Mouse (Mus musculus) heart, postnatal 10 days (tissue): ENCODE data around the gene Narfl. TPM values are rescaled to one million over a fixed set of nuclear protein-coding genes. Genes with fewer than 3 reads are reported as not detected.
"Not testable (repeated sequence)": the region's sequence is repeated elsewhere in the genome, so short reads cannot be mapped to it uniquely, and the experiment has no call there.

Source experiments
- DNase-seq, 2 experiments: peaks; one replicate each; pipeline ENCODE4 v3.0.0; 2021
- intact Hi-C: fragments of 180-260 bp; cut with DNase I; formaldehyde crosslinking; loops from one replicate; pipeline ENCODE4 v1.15.1; 2025
- total RNA-seq, 2 experiments: library from RNA; stranded (reverse); gene quantifications; 2 replicates each; pipeline ENCODE4 v1.2.3; 2021

The Narfl gene
- total RNA-seq, 2 experiments from 2014 or later = 43.2 to 49.3 TPM

DNA sequence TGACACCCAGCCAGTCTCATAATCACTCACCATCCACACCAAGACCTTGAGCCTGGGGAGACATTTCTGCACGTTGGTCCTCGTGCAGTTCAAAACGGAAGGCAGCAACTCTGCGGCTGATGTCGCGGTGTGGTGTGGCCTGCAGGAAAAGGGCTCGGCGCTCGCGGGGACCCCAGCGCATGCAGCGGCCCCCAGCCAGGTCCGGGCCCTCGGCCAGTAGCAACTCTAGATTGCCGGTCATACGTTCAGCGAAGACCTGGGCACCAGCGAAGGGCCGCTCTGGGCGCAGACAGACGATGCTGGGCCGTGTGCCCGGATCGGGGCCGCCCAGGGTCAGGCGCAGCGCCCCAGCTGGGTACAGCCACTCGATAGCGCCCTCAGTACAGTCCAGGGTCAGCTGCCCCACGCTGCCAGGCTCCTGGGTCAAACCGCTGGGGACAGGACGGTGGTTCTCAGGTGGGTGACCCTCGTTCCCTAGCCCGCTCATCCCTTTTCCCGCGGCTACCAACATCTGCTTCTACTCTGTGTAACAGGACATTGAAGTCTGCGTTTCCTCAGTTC, 22.7 kb downstream of the Narfl start:
- peak; percentile 69 to 77 for DNase-seq
- intact Hi-C loops = no loop called here

DNA sequence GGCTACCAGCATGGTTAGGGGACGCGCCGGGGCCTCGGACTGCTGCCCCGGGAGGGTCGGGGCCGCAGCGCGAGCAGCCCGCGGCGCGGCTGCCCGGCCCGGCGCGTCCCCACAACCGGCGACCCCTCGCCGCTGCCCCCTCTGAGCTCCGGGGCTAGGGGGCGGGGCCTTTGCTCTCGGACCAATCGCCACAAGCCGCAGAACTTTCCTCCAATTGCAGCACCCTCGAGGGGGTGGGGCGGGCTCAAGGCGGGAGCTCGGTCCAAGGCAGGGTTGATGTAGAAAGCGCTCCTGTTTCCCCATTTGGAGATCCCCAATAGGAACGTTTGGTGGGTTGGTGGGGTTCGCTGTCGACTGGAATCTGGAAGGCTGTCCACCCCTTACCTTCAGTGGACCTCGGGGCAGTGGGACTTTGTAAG, 23.4 kb downstream of the Narfl start, which contains the start of gene Metrn:
Gene Metrn, minus strand, starts transcription at position 186 of the 419 bp plus-strand sequence.
- peak; percentile 92 to 93 for DNase-seq
- intact Hi-C loops = no loop called here

DNA sequence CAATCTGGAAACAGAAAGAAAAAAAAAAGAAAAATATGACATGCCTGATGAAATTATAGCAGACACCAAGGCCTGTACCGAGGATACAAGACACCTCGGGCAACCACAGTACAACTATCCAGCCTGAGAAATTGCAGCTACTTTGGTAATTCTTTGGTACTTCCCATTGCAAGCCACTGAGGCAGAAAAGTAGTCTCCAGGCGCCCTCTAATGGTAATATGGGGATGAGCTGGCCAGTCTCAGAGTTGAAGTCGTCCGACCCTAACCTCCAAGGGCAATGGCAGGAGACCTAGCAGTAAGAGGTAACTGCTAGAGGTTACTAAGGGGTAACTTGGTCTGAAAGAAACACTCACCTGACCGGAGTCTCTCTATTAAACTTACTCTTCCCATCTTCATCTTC, 27.5 kb downstream of the Narfl start:
- DNase-seq = peak; percentile 77 to 83
- intact Hi-C loops = loop anchor here (1.0 to 10.0 kb wide), 3 partner anchors 28 to 206 kb away; partner anchors contain the start of gene Narfl

DNA sequence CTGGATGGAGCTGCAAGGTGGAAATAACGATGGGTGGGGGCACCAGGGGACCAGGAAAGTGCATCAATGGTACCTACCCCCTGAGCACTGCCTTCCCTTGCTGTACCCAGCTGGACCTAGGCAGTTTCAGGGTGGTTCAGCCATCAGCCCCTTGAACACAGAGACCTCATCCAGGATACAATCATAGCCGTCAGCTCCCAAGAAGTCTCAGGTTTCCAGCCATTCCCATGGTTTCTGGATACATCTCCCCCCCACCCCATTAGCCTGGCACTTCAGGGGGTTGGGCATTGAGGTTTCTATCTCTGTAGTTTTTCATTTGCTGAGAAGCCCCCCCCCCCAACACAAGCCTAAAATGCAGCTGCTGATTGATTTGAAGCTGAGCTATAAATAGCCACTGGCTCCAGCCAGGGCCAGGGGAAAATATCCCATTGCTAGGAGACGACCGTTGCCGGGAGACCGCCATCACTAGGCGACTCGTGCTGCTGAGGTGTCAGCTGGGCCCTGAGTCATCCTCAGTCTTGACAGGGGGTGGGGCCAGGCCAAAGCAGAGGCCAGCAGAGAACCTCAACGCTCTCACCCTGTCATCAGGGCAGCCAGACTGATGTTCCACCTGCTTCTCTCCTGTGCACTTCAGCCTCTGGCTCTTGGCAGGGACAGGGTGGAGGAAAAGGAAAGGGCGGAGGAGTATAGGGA, 29.4 kb downstream of the Narfl start:
- DNase-seq = peak; percentile 85 to 86
- intact Hi-C loops = loop anchor here (10.0 kb wide), 1 partner anchor 208 kb away; no protein-coding TSS in a partner anchor

DNA sequence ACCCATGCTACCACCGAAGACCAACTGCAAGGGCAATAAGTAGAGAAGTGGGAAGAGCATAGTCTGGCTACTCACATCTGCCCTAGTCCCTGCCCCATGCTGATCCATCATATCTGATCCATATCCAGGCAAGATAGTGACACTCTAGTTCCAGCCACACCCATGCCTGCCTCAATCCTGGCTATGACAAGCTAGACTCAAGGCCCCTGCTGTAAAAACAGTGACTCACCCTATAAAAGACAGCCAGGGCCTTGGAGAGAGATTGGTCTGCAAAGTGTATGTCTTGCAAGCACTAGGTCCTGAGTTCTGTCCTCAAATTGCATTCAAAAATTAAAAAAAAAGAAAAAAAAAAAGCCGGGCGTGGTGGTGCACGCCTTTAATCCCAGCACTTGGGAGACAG, 32.9 kb downstream of the Narfl start:
- intact Hi-C loops = loop anchor here (10.0 kb wide), 1 partner anchor 212 kb away; no protein-coding TSS in a partner anchor
- DNase-seq = no peak

DNA sequence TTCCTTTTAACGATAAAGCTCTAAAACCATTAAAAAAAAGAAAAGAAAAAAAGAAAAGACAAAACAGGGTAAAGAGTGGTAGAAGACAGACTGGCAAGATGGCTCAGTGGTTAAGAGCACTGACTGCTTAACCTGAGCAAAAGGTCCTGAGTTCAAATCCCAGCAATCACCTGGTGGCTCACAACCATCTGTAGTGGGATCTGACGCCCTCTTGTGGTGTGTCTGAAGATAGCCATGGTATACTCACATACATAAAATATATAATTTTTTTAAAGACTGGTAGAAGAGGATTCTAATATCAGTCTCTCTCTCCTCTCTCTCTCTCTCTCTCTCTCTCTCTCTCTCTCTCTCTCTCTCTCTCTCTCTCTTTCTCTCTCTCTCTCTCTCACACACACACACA, 33.9 kb downstream of the Narfl start:
- intact Hi-C loops = loop anchor here (10.0 kb wide), 1 partner anchor 213 kb away; no protein-coding TSS in a partner anchor
- not testable (repeated sequence) for DNase-seq

DNA sequence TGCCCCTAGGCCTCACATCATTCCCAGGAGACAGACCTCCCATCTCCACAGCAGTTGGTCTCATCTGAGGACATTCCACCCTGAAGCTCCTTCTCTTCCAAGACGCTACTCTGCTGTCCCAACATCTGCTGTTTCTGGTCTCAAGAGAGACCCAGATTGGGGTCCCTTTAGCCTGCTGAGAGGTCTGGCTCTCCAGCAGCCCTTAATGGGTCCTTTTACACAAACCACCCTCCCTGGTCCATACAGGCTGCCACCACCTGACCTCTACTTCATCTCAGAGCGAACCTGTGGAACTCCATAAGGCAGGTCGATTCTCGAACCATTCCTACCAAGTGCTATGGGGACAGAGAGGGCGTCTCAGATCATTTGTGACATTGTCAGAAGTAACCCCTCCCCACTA, 34.5 kb downstream of the Narfl start:
- intact Hi-C loops = loop anchor here (10.0 kb wide), 1 partner anchor 213 kb away; no protein-coding TSS in a partner anchor
- no peak for DNase-seq

DNA sequence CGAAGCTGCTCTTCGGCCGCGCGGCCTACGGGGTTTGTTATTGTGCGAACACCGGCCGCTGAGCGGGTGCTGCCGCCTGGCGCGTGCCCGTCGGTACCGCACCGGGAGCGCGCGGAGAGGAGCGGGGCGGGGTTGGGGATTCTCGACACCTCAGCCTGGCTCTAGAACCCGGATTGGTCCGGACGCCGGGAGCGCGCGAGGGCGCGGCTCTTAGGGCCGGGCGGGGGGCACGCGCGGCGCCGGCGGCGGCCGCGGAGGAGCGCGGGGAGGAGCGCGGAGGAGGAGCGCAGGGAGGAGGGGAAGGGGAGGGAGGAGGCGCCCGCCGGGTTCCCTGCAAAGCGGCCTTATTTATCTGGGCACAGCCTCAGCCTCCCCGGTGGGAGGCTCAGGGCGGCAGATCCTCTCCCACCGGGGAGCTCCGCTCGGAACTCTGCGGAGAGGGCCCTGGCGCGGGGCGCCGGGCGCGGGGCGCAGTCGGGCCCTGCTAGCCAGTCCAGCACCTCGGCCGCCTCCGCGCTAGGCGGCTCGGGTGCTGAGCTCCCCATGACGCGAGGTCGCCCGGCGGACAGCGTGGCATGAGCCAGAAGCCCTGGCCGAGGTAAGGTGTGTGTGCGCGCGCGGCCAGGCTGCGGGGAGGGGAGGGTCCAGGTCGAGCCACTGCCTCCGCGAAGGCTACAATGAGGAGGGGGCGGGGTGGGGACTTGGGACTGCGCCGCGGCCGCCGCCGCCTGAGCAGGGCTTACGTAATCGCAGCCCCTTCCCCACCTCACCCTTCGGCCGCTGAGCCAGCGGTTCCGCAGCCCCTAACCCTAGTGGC, 35.4 kb downstream of the Narfl start, which contains the start of gene Fbxl16:
Gene Fbxl16, plus strand, starts transcription at position 297 of the 817 bp plus-strand sequence.
- peak; percentile 63 to 64 for DNase-seq

DNA sequence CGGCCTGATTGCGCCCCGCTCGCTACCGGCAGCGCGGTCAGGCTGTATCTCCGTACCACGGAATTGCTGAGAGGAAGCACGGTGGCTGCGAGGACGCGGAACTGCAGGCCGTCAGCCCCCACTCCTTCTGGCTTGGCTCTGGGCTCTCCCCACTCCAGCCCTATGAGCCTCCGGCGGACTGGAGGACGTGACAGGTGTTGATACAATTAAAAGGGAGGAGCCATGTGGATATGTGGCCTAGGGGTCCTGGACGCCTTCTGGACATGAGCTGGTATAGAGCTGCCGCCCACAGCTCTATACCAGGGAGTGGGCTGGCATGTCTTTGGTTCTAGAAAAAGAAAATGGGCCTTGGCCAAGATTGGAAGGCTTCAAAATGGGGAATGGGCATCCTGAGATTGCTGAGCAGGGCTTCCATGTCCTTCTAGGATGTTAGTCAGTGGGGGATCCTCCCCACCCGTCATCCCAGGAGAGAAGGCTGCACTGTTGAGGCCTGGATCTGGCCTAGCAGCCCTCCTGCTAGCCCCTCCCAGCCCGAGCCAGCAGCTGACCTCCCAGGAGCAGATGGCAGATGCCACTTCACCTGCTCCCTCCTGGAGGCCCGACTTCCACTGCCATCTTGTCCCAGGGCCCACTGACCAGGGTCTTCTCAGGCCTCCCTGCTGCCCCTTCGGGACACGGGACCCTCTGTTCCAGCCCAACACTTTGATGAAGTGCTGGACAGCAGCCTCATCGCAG, 36.2 kb downstream of the Narfl start:
- DNase-seq = no peak
- intact Hi-C loops = loop anchor here (10.0 kb wide), 1 partner anchor 215 kb away; no protein-coding TSS in a partner anchor

More for the DNA sequence above, 35.4 kb downstream of the Narfl start, which contains the start of gene Fbxl16:
- intact Hi-C loops = loop anchor here (10.0 kb wide), 1 partner anchor 214 kb away; no protein-coding TSS in a partner anchor

DNA sequence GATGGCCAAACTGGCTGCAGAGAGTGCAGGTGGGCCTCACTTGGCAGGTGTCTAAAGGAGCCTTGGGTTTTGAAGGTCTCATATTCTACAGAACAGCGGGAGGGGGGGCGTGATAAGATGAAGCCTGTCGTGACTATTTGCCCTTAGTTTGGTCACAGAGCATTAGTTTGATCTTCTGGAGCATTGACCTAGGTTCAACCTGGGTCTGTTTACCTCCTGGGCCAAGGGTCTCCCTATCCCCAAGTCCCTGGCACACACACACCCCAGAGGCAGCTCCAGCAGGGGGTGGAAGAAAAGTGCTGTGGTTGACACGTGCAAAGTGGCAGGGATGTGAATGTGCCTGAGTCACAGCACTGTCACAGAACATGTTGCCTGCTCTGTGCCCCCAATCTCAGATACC, 37.3 kb downstream of the Narfl start:
- intact Hi-C loops = no loop called here
- DNase-seq = no peak

DNA sequence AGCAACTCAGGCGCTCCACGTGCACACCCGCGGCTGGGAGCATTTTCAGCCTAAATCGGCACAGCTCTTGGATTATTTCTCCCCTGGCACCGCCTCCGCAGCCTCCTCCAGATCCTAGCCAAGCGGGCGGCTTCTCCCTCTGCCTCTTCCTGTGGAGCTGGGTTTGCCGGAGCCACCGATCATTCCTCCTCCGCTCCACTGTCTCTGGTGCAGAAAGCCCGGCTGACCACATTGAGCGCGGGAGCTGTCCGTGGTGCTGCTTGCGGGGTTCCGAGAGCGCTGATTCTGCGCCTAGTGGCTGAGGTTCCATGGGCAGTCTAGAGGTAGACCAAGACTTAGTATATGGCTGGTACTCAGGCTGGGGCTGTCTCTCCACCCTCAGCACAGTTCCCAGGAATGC, 39.9 kb downstream of the Narfl start:
- DNase-seq = peak; percentile 91 to 96
- intact Hi-C loops = no loop called here

DNA sequence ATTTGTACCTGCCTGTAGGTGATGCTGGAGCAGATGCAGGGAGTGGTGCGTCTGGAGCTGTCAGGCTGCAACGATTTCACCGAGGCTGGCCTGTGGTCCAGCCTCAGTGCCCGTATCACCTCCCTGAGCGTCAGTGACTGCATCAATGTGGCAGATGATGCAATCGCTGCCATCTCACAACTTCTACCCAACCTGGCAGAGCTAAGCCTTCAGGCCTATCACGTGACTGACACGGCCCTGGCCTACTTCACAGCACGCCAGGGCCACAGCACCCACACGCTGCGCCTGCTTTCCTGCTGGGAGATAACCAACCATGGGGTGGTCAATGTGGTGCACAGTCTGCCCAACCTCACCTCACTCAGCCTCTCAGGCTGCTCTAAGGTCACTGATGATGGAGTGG, 44.1 kb downstream of the Narfl start:
- no peak for DNase-seq
- intact Hi-C loops = no loop called here

DNA sequence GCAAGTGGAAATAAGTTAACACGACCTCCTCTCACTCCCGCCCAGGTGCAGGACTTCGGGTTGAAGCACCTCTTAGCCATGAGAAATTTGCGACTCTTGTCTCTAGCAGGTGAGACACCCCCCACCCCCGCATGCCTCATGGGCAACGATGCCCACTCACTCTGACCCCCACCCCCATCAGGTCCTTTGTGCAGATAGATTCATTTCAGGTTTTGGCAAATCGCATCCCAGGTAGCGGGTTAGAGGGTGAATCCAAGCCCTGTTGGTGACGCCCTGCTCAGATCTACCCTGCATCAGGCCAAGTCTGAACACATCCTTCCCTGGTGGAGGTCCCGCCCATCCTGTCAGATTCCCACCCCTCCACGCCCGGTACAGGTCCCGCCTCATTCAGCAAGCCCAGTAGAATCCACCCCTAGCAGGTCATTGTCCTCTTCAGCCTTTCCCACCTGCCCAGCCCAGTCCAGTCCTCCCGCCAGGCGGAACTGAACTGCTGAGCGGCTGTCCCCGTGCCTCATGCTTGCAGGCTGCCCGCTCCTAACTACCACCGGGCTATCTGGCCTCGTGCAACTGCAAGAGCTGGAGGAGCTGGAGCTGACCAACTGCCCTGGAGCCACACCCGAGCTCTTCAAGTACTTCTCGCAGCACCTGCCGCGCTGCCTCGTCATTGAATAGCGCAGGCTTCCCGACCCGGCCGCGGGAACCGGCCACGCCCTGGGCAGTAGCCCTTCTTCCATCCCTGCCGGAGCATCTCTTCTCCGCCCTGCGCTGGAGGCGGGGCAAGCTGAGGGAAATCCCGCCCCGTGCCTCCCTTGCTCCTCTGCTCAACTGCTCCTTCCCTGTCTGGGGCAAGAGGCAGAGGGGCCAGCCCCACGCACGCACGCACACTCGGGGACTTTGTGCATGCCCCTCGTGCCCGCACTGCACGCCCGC, 45.5 kb downstream of the Narfl start:
- intact Hi-C loops = no loop called here
- DNase-seq = no peak

DNA sequence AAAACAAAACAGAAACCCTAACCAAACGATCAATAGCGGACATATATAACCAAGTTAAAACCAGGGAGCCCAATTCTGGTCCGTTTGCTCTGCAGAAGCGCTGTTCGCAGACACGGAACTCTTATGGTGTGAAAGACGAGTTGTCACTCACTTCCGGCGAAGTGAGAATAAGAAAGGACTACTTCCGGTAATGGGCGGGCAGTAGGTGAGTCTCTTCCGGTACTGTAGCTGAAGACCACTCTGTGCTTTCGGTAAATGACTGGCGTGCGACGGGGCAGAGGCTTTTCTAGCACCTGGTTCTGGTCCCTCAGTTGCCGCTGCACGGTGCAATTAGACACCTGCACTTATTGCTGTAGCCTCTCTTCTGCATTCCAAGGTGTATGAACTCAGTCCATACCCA, 49.9 kb downstream of the Narfl start, which contains the start of gene Wdr24:
Gene Wdr24, plus strand, starts transcription at position 176 of the 400 bp plus-strand sequence.
- intact Hi-C loops = no loop called here
- DNase-seq = peak; percentile 85 to 90

DNA sequence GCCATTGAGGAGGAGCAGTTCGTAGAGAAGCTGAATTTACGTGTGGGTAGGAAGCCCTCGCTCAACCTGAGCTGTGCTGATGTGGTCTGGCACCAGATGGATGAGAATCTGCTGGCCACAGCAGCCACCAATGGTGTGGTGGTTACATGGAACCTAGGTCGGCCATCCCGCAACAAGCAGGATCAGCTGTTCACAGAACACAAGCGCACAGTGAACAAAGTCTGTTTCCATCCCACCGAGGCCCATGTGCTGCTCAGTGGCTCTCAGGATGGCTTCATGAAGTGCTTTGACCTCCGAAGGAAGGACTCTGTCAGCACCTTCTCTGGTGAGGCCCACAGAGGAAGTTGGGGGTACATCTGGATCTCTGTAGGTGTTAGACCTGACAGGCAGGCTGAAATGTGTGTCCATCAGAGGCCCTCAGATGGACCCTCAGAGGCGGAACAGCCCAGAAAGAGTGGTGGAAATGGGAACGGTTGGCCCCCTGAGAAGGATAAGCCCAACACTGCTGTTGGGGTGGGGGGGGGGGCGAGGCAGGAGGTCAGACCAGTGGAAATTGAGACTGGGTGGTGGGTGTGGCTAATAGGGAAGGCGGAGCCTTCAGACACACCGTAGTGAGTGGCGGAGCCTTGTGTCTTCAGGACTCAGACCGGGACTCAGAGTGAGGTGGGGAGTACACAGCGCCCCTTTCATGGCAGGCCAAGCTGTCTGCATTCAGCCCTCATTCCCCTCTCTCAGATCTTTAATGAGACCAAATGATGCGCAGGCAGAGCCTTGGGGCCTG, 51.0 kb downstream of the Narfl start:
- intact Hi-C loops = no loop called here
- no peak for DNase-seq

DNA sequence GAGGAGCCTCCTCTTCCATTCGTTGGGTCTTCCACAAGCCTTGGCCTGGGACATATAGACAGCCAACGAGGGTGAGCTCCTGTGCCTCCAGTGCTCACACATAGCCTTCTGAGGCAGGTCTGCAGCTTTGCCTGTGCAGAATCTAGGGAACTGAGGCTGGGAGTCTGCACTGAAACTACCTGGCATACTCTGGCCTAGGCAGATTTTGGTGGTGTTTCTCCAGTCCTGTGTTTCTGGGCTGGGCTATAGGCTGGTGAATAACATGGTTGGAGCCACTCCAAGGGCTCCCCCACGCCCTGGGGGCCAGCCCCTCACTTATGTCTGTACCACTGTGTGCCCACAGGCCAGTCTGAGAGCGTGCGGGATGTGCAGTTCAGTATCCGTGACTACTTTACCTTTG, 51.7 kb downstream of the Narfl start:
- intact Hi-C loops = no loop called here
- no peak for DNase-seq

DNA sequence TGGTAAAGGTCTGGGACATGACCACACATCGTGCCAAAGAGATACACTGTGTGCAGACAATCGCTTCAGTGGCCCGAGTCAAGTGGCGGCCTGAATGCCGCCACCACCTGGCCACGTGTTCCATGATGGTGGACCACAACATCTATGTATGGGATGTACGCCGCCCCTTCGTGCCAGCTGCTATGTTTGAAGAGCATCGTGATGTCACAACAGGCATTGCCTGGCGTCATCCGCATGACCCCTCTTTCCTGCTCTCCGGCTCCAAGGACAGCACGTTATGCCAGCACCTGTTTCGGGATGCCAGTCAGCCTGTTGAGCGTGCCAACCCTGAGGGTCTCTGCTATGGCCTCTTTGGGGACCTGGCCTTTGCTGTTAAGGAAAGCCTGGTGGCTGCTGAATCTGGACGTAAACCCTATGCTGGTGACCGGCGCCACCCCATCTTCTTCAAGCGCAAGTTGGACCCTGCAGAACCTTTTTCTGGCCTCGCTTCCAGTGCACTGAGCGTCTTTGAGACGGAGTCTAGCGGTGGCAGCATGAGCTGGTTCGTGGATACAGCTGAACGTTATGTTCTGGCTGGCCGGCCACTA, 52.5 kb downstream of the Narfl start:
- DNase-seq = no peak
- intact Hi-C loops = no loop called here

DNA sequence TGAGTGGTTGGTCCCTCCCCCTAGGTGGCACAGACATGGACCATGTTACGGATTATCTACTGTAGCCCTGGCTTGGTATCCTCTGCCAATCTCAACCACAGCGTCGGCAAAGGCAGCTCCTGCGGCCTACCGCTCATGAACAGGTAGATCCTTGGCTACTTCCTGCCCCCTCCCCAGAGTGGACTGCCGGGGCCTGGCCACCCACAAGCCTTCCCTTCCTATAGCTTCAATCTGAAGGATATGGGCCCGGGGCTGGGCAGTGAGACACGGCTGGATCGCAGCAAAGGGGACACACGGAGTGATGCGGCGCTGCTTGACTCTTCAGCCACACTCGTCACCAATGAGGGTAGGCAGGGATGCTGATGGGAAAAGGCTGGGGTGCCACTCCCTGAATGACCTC, 53.4 kb downstream of the Narfl start:
- no peak for DNase-seq
- intact Hi-C loops = no loop called here
